Mouse (Mus musculus) left cerebral cortex, adult 8-10 months (tissue): ENCODE results near the gene Prr14. TPM values are rescaled to one million over a fixed set of nuclear protein-coding genes. Genes with fewer than 3 reads are reported as not detected.
A peak's percentile ranks its signal among the peaks of the same experiment; 100 is the strongest.

ENCODE experiments used
- DNase-seq, 2 experiments: peaks; one replicate each; pipeline ENCODE4 v3.0.0; 2022; ENCODE audit warnings: low spot score in 2 of 2
- microRNA-seq, 2 experiments: library from miRNA; unstranded; fragments of <30 nt; microRNA quantifications; one replicate each; pipeline ENCODE4 v1.2.0; 2022
- total RNA-seq, 4 experiments: library from RNA; stranded (reverse); gene quantifications; 2 replicates each; pipeline ENCODE4 v1.2.4; 2022

Gene Prr14
- total RNA-seq, 4 experiments from 2014 or later: 29.6 to 35.2 (median 30.4) TPM

- no peak for DNase-seq
Measured at GRCm38 (mm10) chr7:127511241-127511640, 51.8 kb downstream of the Prr14 start.

GRCm38 (mm10) chr7:127511808-127512230 lies 52.4 kb downstream of the Prr14 start, which contains the start of gene Srcap:
Srcap (plus strand) TSS chr7:127511983.
- peak; percentile 90 to 97 for DNase-seq

- DNase-seq: peak; percentile 54 to 89
Measured at GRCm38 (mm10) chr7:127512231-127513015, 53.0 kb downstream of the Prr14 start.

GRCm38 (mm10) chr7:127513016-127513390 lies 53.6 kb downstream of the Prr14 start:
- DNase-seq: no peak

- DNase-seq: no peak
Measured at GRCm38 (mm10) chr7:127513781-127514180, 54.4 kb downstream of the Prr14 start.

GRCm38 (mm10) chr7:127515846-127516245 lies 56.4 kb downstream of the Prr14 start:
- DNase-seq: no peak

GRCm38 (mm10) chr7:127516344-127516743 lies 56.9 kb downstream of the Prr14 start:
- DNase-seq: no peak

- no peak for DNase-seq
Measured at GRCm38 (mm10) chr7:127519284-127519683, 59.9 kb downstream of the Prr14 start, which contains the start of gene Gm42715. Gm42715 (plus strand) TSS chr7:127519584.

Small RNA genes within 50 kb of the gene (microRNA-seq; reads per million reads assigned to microRNA genes)
- gene Gm47278 (0 reads per million in 2 experiments), gene Mir7060 (0 to 1.3 reads per million in 2 experiments)

Other genes starting within 250 kb of the Prr14 start
- gene Zfp553, start 226.6 kb upstream of the Prr14 start, total RNA-seq: 10 to 100 TPM; 18.2 to 21.2 (median 21.0) TPM
- gene Sept1, start 226.5 kb upstream of the Prr14 start, total RNA-seq: 1 to 10 TPM; 3.1 to 7.1 (median 5.4) TPM
- 10 to 100 TPM; 49.5 to 55.5 (median 53.6) TPM for gene Zfp771, start 215.3 kb upstream of the Prr14 start, total RNA-seq
- gene Dctpp1, start 198.9 kb upstream of the Prr14 start, total RNA-seq: 10 to 100 TPM; 24.3 to 28.3 (median 26.0) TPM
- gene Sephs2, start 185.6 kb upstream of the Prr14 start, total RNA-seq: 10 to 100 TPM; 36.1 to 40.8 (median 38.1) TPM
- gene Itgal, start 163.4 kb upstream of the Prr14 start, total RNA-seq: under 1 TPM; 0.44 to 0.91 (median 0.83) TPM
- gene Zfp768, start 114.0 kb upstream of the Prr14 start, total RNA-seq: 10 to 100 TPM; 14.1 to 15.7 (median 15.2) TPM
- 1 to 10 TPM; 6.6 to 8.8 (median 8.1) TPM for gene Zfp747, start 83.6 kb upstream of the Prr14 start, total RNA-seq
- 1 to 10 TPM; 3.1 to 5.3 (median 4.2) TPM for gene 9130019O22Rik, start 72.4 kb upstream of the Prr14 start, total RNA-seq
- 10 to 100 TPM in 1 of 4 experiments, 1 to 10 TPM in 3; 6.5 to 10.3 (median 8.0) TPM for gene E430018J23Rik, start 66.0 kb upstream of the Prr14 start, total RNA-seq
- gene Zfp764, start 52.8 kb upstream of the Prr14 start, total RNA-seq: 1 to 10 TPM; 6.1 to 6.7 (median 6.6) TPM
- 10 to 100 TPM; 13.3 to 18.0 (median 16.5) TPM for gene Zfp688, start 37.5 kb upstream of the Prr14 start, total RNA-seq
- gene Zfp689, start 10.5 kb upstream of the Prr14 start, total RNA-seq: 1 to 10 TPM; 5.1 to 6.1 (median 5.9) TPM
- gene Fbrs, start 19.6 kb downstream of the Prr14 start, total RNA-seq: 10 to 100 TPM; 47.1 to 55.2 (median 51.7) TPM
- 100 to 1,000 TPM; 112 to 117 (median 115) TPM for gene Srcap, start 52.4 kb downstream of the Prr14 start, total RNA-seq
- gene Gm42715, start 60.0 kb downstream of the Prr14 start, total RNA-seq: 10 to 100 TPM; 11.1 to 12.3 (median 11.5) TPM
- gene Tmem265, start 101.8 kb downstream of the Prr14 start, total RNA-seq: 1 to 10 TPM in 2 of 4 experiments, under 1 TPM in 1, not detected in 1; 1.00 to 1.3 (median 1.0) TPM
- 10 to 100 TPM; 74.2 to 85.4 (median 81.9) TPM for gene Phkg2, start 113.7 kb downstream of the Prr14 start, total RNA-seq
- 10 to 100 TPM in 2 of 4 experiments, 1 to 10 TPM in 2; 7.4 to 10.5 (median 10.0) TPM for gene Ccdc189, start 129.0 kb downstream of the Prr14 start, total RNA-seq
- gene Rnf40, start 129.2 kb downstream of the Prr14 start, total RNA-seq: 10 to 100 TPM; 57.1 to 68.5 (median 67.5) TPM
- gene Zfp629, start 156.2 kb downstream of the Prr14 start, total RNA-seq: 10 to 100 TPM; 19.3 to 29.3 (median 21.9) TPM
- gene Bcl7c, start 249.3 kb downstream of the Prr14 start, total RNA-seq: 10 to 100 TPM; 31.4 to 49.5 (median 43.6) TPM